Mouse (Mus musculus) hematopoietic multipotent progenitor cell, adult 10-12 weeks (in vitro differentiated cells): ENCODE results near the gene Gorasp2. TPM values are rescaled to one million over a fixed set of nuclear protein-coding genes. Genes with fewer than 3 reads are reported as not detected.

Experiments
- polyA plus RNA-seq: library from polyadenylated mRNA; stranded (reverse); fragments of >175 nt; gene quantifications from 2 replicates; pipeline ENCODE4 v1.2.3, GENCODE M21; 2012; ENCODE audit warnings: low replicate concordance

Gorasp2 gene
- 24.1 and 76.1 TPM in 2 replicates for polyA plus RNA-seq

DNA sequence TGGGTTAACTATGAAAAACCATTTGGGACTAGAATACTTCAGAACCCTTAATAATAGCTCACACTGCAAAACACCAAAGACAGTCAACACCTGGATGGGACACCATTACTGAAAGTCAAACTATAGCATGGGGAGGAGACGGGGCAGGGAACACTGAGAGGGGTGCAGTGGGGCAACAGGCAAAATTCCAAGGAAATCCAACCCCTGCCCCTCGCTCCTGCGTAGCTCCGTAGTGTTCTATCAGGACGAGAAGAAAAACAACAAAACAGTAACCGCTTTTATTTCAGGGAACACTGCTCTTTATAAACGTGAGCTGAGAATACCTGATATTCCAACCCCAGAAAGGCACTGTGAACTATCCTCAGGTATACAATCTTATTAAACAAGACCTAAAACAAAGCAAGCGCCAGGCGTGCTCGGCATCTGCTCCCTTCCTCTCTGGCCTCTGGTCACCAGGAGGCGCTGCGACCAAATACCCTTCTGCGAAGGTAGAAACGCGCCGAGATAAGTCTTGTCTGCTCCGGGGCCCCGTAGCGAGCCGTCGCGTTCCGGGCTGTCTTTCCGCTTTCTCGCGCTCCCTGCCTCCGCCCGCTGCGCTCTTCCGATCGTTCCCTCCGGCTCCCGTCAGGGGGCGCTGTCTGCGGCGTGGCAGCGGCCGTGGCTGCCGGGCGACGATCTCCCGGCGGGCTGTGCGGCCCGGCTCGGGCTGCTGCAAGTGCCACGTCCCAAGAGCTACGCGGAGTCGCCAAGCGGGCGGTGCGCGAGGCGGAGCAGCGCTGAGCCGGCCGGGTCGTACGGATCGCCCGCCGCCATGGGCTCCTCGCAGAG, at the start of gene Gorasp2:
Gorasp2 (plus strand) TSS at position 690 of the 828 bp plus-strand sequence.

DNA sequence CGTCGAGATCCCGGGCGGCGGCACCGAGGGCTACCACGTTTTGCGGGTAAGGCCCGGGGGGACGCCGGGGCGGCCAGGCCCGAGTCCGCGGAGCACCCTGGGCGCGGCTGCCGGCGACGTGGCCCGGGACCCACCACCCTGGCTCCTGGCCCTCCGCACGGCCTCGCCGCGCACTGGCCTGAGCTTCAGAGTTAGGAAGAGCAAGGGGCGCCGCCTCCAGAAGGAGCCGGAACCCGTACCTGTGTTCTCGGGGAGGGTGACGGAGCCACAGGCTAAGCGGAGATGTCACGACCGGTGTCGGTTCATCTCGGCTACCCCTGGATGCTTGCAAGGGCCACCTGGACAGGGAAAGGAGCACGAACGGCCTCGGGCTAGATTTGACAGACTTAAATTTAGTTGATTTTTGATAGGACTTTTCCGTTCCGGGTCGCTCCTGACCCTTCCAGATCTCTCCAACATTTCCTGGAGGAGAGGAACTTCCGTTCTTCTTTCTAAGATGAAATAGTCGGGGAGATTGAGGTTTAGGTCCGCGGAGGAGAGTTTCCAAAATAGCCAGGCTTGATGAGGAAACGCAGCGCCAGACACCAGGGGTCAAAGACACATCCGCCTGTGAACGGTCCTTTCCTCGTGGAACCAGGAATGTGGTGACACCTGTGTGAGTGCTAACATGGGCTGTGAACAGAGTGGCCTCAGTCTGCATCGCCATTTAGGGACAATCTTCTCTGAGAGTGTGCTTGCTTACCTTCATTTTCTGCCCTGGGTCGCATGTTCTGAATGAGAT, 529 bp downstream of the Gorasp2 start, which contains the start of gene Gm26558:
Gm26558 (minus strand) TSS at position 394 of the 781 bp plus-strand sequence.

Other genes with a start within 250 kb of the Gorasp2 start
- gene Sp5, start 186.7 kb upstream of the Gorasp2 start, polyA plus RNA-seq, result not detected in 2 replicates
- gene Erich2, start 152.8 kb upstream of the Gorasp2 start, polyA plus RNA-seq, result 0.16 and 1.2 TPM in 2 replicates
- gene Gad1, start 108.5 kb upstream of the Gorasp2 start, polyA plus RNA-seq, result 6.6 and 17.4 TPM in 2 replicates
- gene Gm26558, start 532 bp downstream of the Gorasp2 start, polyA plus RNA-seq, result not detected in 2 replicates
- gene Tlk1, start 164.2 kb downstream of the Gorasp2 start, polyA plus RNA-seq, result 24.3 and 33.3 TPM in 2 replicates